Mouse (Mus musculus) embryonic facial prominence, embryonic 15.5 days (tissue): Measurements from ENCODE around the gene Impdh1. TPM values are rescaled to one million over a fixed set of nuclear protein-coding genes. Genes with fewer than 3 reads are reported as not detected.
"Not testable (repeated sequence)": the region's sequence is repeated elsewhere in the genome, so short reads cannot be mapped to it uniquely, and the experiment has no call there.

Source experiments
- ATAC-seq: fragments of 200-750 bp; cut with Nextera tagmentation; 2 replicates; pipeline ENCODE4 v1.8.0; 2017; ENCODE audit warnings: low read depth, moderate TSS enrichment; ENCODE audit not compliant: insufficient number of reproducible peaks, low FRiP score, low TSS enrichment
- H3K27ac ChIP-seq: fragments of 300-500 bp; sonication (generic); replicated peaks from 2 replicates; pipeline ENCODE4 v1.5.1; 2015; ENCODE audit warnings: mild to moderate bottlenecking, inconsistent platforms
- H3K27me3 ChIP-seq: fragments of 300-500 bp; sonication (generic); 2 replicates; pipeline ENCODE4 v1.6.1; 2015; ENCODE audit warnings: inconsistent platforms
- H3K36me3 ChIP-seq: fragments of 300-500 bp; sonication (generic); 2 replicates; pipeline ENCODE4 v1.6.1; 2015; ENCODE audit warnings: mild to moderate bottlenecking, inconsistent platforms
- H3K4me1 ChIP-seq: fragments of 300-500 bp; sonication (generic); 2 replicates; pipeline ENCODE4 v1.6.1; 2015; ENCODE audit warnings: inconsistent platforms
- H3K4me2 ChIP-seq: fragments of 300-500 bp; sonication (generic); replicated peaks from 2 replicates; pipeline ENCODE4 v1.6.1; 2015; ENCODE audit warnings: mild to moderate bottlenecking, inconsistent platforms
- H3K4me3 ChIP-seq: fragments of 300-500 bp; sonication (generic); replicated peaks from 2 replicates; pipeline ENCODE4 v1.5.1; 2015; ENCODE audit warnings: mild to moderate bottlenecking, inconsistent platforms
- H3K9ac ChIP-seq: fragments of 300-500 bp; sonication (generic); 2 replicates; pipeline ENCODE4 v1.6.1; 2015; ENCODE audit warnings: inconsistent platforms
- H3K9me3 ChIP-seq: fragments of 300-500 bp; sonication (generic); replicated peaks from 2 replicates; pipeline ENCODE4 v1.6.1; 2016; ENCODE audit warnings: inconsistent platforms
- WGBS: fragments of 180-500 bp; shearing (Covaris S2); methylation state at CpG from one replicate; pipeline ENCODE4 v1.1.7; 2015; 5-methylcytosine and 5-hydroxymethylcytosine counted together
- polyA plus RNA-seq: library from polyadenylated mRNA; unstranded; fragments of >200 nt; fragmentation: Nextera tagmentation; extraction: Ambion mirVana; gene quantifications from 2 replicates; pipeline ENCODE4 v1.2.1, GENCODE M21; 2015

Impdh1 gene
- polyA plus RNA-seq, 1 experiment from 2014 or later: 60.5 TPM

GRCm38 (mm10) chr6:29177901-29178879, 38.0 kb downstream of the Impdh1 start:
- Histone ChIP-seq H3K4me2 (peak overlapping the region; percentile 96), H3K9me3 (no peaks in the 10 kb centered on the region), H3K27ac (no peak overlapping the region), H3K36me3 (no peaks in the 10 kb centered on the region), H3K9ac (no peak overlapping the region), H3K27me3 (peaks cover 45% of the 10 kb centered on the region), H3K4me3 (peak overlapping the region; percentile 61), H3K4me1 (peaks cover 12% of the 10 kb centered on the region)
- 22% methylated on average over 17 of the region's 17 CpGs for WGBS
- ATAC-seq: peak; percentile 22; the same call in 1 of the 2 replicates

GRCm38 (mm10) chr6:29175113-29175512, 41.1 kb downstream of the Impdh1 start:
- H3K4me3 ChIP-seq: no peak overlapping the region
- H3K27me3 ChIP-seq: peaks cover 64% of the 10 kb centered on the region
- H3K27ac ChIP-seq: no peak overlapping the region
- H3K36me3 ChIP-seq: no peaks in the 10 kb centered on the region
- no peak overlapping the region for H3K9ac ChIP-seq
- H3K4me1 ChIP-seq: peaks cover 28% of the 10 kb centered on the region
- H3K4me2 ChIP-seq: no peak overlapping the region
- no peaks in the 10 kb centered on the region for H3K9me3 ChIP-seq
- no peak for ATAC-seq
- WGBS: 61% methylated on average over 3 of the region's 3 CpGs

- no peaks in the 10 kb centered on the region for H3K9me3 ChIP-seq
- no peak overlapping the region for H3K4me2 ChIP-seq
- no peak overlapping the region for H3K9ac ChIP-seq
- no peak overlapping the region for H3K27ac ChIP-seq
- H3K36me3 ChIP-seq: no peaks in the 10 kb centered on the region
- WGBS: 15% methylated on average over 7 of the region's 7 CpGs
- H3K4me3 ChIP-seq: no peak overlapping the region
- H3K4me1 ChIP-seq: peaks cover 31% of the 10 kb centered on the region
- ATAC-seq: no peak
- peaks cover 72% of the 10 kb centered on the region for H3K27me3 ChIP-seq
These were observed 41.8 kb downstream of the Impdh1 start for GRCm38 (mm10) chr6:29174368-29174767.

- Histone ChIP-seq H3K36me3 (no peaks in the 10 kb centered on the region), H3K4me2 (peak overlapping the region; percentile 100), H3K27me3 (peaks cover 79% of the 10 kb centered on the region), H3K4me3 (peak overlapping the region; percentile 57), H3K4me1 (peaks cover 22% of the 10 kb centered on the region), H3K9ac (peak overlapping the region; percentile 39; the same call in 1 of the 2 replicates), H3K27ac (no peak overlapping the region), H3K9me3 (no peaks in the 10 kb centered on the region)
- peak; percentile 76 for ATAC-seq
- under 1% methylated on average over 38 of the region's 40 CpGs for WGBS
These were observed 45.2 kb downstream of the Impdh1 start for GRCm38 (mm10) chr6:29170952-29171388.

- Histone ChIP-seq H3K9me3 (no peaks in the 10 kb centered on the region), H3K4me3 (peak overlapping the region; percentile 57), H3K27ac (no peak overlapping the region), H3K9ac (peak overlapping the region; percentile 39), H3K27me3 (peaks cover 75% of the 10 kb centered on the region), H3K36me3 (no peaks in the 10 kb centered on the region), H3K4me1 (peaks cover 22% of the 10 kb centered on the region), H3K4me2 (peak overlapping the region; percentile 100)
- WGBS: under 1% methylated on average over 63 of the region's 63 CpGs
- no peak; the same call in 1 of the 2 replicates for ATAC-seq
These were observed 45.9 kb downstream of the Impdh1 start for GRCm38 (mm10) chr6:29170063-29170921.

GRCm38 (mm10) chr6:29169675-29170062, 46.5 kb downstream of the Impdh1 start:
- H3K27ac ChIP-seq: no peak overlapping the region
- 12% methylated on average over 12 of the region's 12 CpGs for WGBS
- no peaks in the 10 kb centered on the region for H3K9me3 ChIP-seq
- peak overlapping the region; percentile 100 for H3K4me2 ChIP-seq
- H3K4me1 ChIP-seq: peaks cover 26% of the 10 kb centered on the region
- no peaks in the 10 kb centered on the region for H3K36me3 ChIP-seq
- H3K27me3 ChIP-seq: peaks cover 68% of the 10 kb centered on the region
- H3K4me3 ChIP-seq: peak overlapping the region; percentile 57; the same call in 1 of the 2 replicates
- no peak for ATAC-seq
- H3K9ac ChIP-seq: no peak overlapping the region

- Histone ChIP-seq H3K9me3 (no peaks in the 10 kb centered on the region), H3K36me3 (no peaks in the 10 kb centered on the region), H3K4me1 (peaks cover 28% of the 10 kb centered on the region), H3K4me2 (no peak overlapping the region), H3K9ac (no peak overlapping the region), H3K4me3 (no peak overlapping the region), H3K27ac (no peak overlapping the region), H3K27me3 (peaks cover 61% of the 10 kb centered on the region)
- WGBS: 61% methylated on average over 2 of the region's 2 CpGs
- no peak for ATAC-seq
These were observed 47.3 kb downstream of the Impdh1 start for GRCm38 (mm10) chr6:29168871-29169270.

GRCm38 (mm10) chr6:29166196-29166595, 50.0 kb downstream of the Impdh1 start:
- H3K4me3 ChIP-seq: no peak overlapping the region
- no peaks in the 10 kb centered on the region for H3K36me3 ChIP-seq
- no peaks in the 10 kb centered on the region for H3K9me3 ChIP-seq
- WGBS: 6% methylated on average over 1 of the region's 1 CpGs
- peaks cover 38% of the 10 kb centered on the region for H3K27me3 ChIP-seq
- H3K4me2 ChIP-seq: no peak overlapping the region
- H3K9ac ChIP-seq: no peak overlapping the region
- H3K4me1 ChIP-seq: peaks cover 31% of the 10 kb centered on the region
- no peak for ATAC-seq
- no peak overlapping the region for H3K27ac ChIP-seq

GRCm38 (mm10) chr6:29164314-29165244, 51.6 kb downstream of the Impdh1 start, which contains the start of gene Rbm28:
Gene Rbm28, minus strand, starts transcription at chr6:29165006.
- H3K27ac ChIP-seq: no peak within 1 kb of the TSS
- H3K4me3 ChIP-seq: peak within 1 kb of the TSS; percentile 82
- WGBS: 8% methylated on average over 42 of the region's 42 CpGs
- H3K9me3 ChIP-seq: no peaks in the 10 kb centered on the region
- peaks cover 15% of the 10 kb centered on the region for H3K4me1 ChIP-seq
- peaks cover 22% of the 10 kb centered on the region for H3K27me3 ChIP-seq
- H3K4me2 ChIP-seq: peak within 1 kb of the TSS; percentile 92
- peak within 1 kb of the TSS; percentile 68 for H3K9ac ChIP-seq
- 0 out of 2 replicates have a peak, but pooled peaks cover 6% of the 10 kb centered on the region for H3K36me3 ChIP-seq
- peak; percentile 73 for ATAC-seq

- H3K4me3 ChIP-seq, H3K27ac ChIP-seq, H3K9ac ChIP-seq, H3K9me3 ChIP-seq, ATAC-seq, H3K27me3 ChIP-seq, H3K4me2 ChIP-seq: not testable (repeated sequence)
- H3K4me1 ChIP-seq: peaks cover 14% of the 10 kb centered on the region
- WGBS: 99% methylated on average over 5 of the region's 5 CpGs
- H3K36me3 ChIP-seq: peaks cover 37% of the 10 kb centered on the region
These were observed 54.9 kb downstream of the Impdh1 start for GRCm38 (mm10) chr6:29161291-29161690.
